Mouse (Mus musculus): ENCODE measurements around the gene Ebp. TPM values are rescaled to one million over a fixed set of nuclear protein-coding genes. Genes with fewer than 3 reads are reported as not detected.

Gene Ebp
- polyA plus RNA-seq, 1 experiment, result 73.1 TPM

- H3K36me3 ChIP-seq (ENCODE audit: control insufficient read depth, insufficient read depth), result peaks cover 65% of the 10 kb centered on the region
- peaks cover 47% of the 10 kb centered on the region for H3K79me2 ChIP-seq (ENCODE audit: control insufficient read depth, insufficient read depth)
- no peak for TF ChIP-seq USF1 (IDR thresholded peaks at IDR 0.05; ENCODE audit: low read depth)
- no peak for TF ChIP-seq FOSL1 (IDR thresholded peaks at IDR 0.05; ENCODE audit: insufficient read depth, low read length, poor library complexity, severe bottlenecking)
- no peak for TF ChIP-seq MYOD1 (IDR thresholded peaks at IDR 0.05; ENCODE audit: control insufficient read depth, insufficient read length, low read depth)
- no peak for TF ChIP-seq MAX (IDR thresholded peaks at IDR 0.05)
- TF ChIP-seq CTCF (IDR thresholded peaks at IDR 0.05; ENCODE audit: control insufficient read depth, insufficient read depth, insufficient read length), result no peak
- TF ChIP-seq CEBPB (IDR thresholded peaks at IDR 0.05; ENCODE audit: low read depth), result no peak
- TF ChIP-seq MYOG (IDR thresholded peaks at IDR 0.05; ENCODE audit: control insufficient read depth, extremely low read depth, insufficient read length), result no peak
- peaks cover 26% of the 10 kb centered on the region for H3K79me3 ChIP-seq (ENCODE audit: low read depth)
- H3K27me3 ChIP-seq (ENCODE audit: control insufficient read depth, insufficient read depth, insufficient read length), result no peaks in the 10 kb centered on the region
- H3ac ChIP-seq (ENCODE audit: control insufficient read depth, insufficient read length, low read depth), result no peak overlapping the region
- peak overlapping the region; percentile 14 for H3K4me3 ChIP-seq (ENCODE audit: insufficient read depth, poor library complexity, severe bottlenecking)
Measured at GRCm38 (mm10) chrX:8142948-8143347, 50.4 kb downstream of the Ebp start.

DNA sequence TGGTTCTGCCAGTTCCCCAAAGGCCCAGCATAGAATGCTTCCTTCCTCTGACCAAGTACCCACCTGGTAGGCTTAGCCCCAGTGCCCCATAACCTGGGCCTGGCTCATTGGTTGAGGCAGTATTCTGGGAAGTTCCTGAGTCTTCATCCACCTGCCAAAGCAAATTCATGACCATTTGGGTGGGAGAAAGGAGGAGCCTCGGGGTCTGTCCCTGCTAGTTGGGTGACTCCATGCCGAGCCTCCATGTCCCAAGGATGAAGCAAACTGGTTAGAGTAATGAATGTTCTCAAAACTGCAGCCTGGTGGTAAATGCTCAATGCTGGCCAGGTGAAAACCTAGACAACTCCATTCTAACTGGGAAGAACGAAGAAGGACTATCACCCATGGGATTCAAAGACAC, 52.3 kb downstream of the Ebp start:
- Histone ChIP-seq H3K79me3 (ENCODE audit: low read depth) (peaks cover 26% of the 10 kb centered on the region), H3K4me3 (ENCODE audit: insufficient read depth, poor library complexity, severe bottlenecking) (no peak overlapping the region), H3ac (ENCODE audit: control insufficient read depth, insufficient read length, low read depth) (no peak overlapping the region), H3K36me3 (ENCODE audit: control insufficient read depth, insufficient read depth) (peaks cover 65% of the 10 kb centered on the region), H3K79me2 (ENCODE audit: control insufficient read depth, insufficient read depth) (peaks cover 47% of the 10 kb centered on the region), H3K27me3 (ENCODE audit: control insufficient read depth, insufficient read depth, insufficient read length) (no peaks in the 10 kb centered on the region)
- no peak for TF ChIP-seq CEBPB (IDR thresholded peaks at IDR 0.05; ENCODE audit: low read depth)
- TF ChIP-seq FOSL1 (IDR thresholded peaks at IDR 0.05; ENCODE audit: insufficient read depth, low read length, poor library complexity, severe bottlenecking), result no peak
- TF ChIP-seq CTCF (IDR thresholded peaks at IDR 0.05; ENCODE audit: control insufficient read depth, insufficient read depth, insufficient read length), result no peak
- no peak for TF ChIP-seq MYOG (IDR thresholded peaks at IDR 0.05; ENCODE audit: control insufficient read depth, extremely low read depth, insufficient read length)
- TF ChIP-seq MYOD1 (IDR thresholded peaks at IDR 0.05; ENCODE audit: control insufficient read depth, insufficient read length, low read depth), result no peak

GRCm38 (mm10) chrX:8140446-8140845, 52.9 kb downstream of the Ebp start:
- TF ChIP-seq CTCF (IDR thresholded peaks at IDR 0.05; ENCODE audit: control insufficient read depth, insufficient read depth, insufficient read length) (no peak), USF1 (IDR thresholded peaks at IDR 0.05; ENCODE audit: low read depth) (no peak), MYOG (IDR thresholded peaks at IDR 0.05; ENCODE audit: control insufficient read depth, extremely low read depth, insufficient read length) (no peak), FOSL1 (IDR thresholded peaks at IDR 0.05; ENCODE audit: insufficient read depth, low read length, poor library complexity, severe bottlenecking) (no peak), MAX (IDR thresholded peaks at IDR 0.05) (no peak), MYOD1 (IDR thresholded peaks at IDR 0.05; ENCODE audit: control insufficient read depth, insufficient read length, low read depth) (no peak), CEBPB (IDR thresholded peaks at IDR 0.05; ENCODE audit: low read depth) (no peak)
- no peak overlapping the region for H3K4me3 ChIP-seq (ENCODE audit: insufficient read depth, poor library complexity, severe bottlenecking)
- H3K79me2 ChIP-seq (ENCODE audit: control insufficient read depth, insufficient read depth), result peaks cover 47% of the 10 kb centered on the region
- H3K79me3 ChIP-seq (ENCODE audit: low read depth), result peaks cover 26% of the 10 kb centered on the region
- peaks cover 65% of the 10 kb centered on the region for H3K36me3 ChIP-seq (ENCODE audit: control insufficient read depth, insufficient read depth)
- no peaks in the 10 kb centered on the region for H3K27me3 ChIP-seq (ENCODE audit: control insufficient read depth, insufficient read depth, insufficient read length)
- H3ac ChIP-seq (ENCODE audit: control insufficient read depth, insufficient read length, low read depth), result no peak overlapping the region

DNA sequence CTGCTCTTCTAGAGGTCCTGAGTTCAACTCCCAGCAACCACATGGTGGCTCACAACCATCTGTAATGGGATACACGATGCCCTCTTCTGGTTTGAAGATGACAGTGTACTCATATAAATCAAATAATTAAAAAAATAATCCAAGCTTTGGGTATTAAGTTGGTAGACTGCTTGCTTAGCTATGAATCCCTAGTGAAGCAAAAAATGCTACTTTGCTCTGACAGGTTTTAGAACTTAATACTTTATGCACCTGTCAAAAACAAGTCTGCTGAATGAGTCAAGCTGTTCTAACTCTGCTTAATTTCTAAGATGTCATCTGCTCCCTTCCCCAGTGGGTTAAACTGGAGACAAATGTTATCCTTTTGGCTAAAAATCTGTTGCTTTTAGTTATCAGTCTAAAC, 53.8 kb downstream of the Ebp start:
- Histone ChIP-seq H3ac (ENCODE audit: control insufficient read depth, insufficient read length, low read depth) (no peak overlapping the region), H3K79me2 (ENCODE audit: control insufficient read depth, insufficient read depth) (peaks cover 40% of the 10 kb centered on the region), H3K79me3 (ENCODE audit: low read depth) (peaks cover 20% of the 10 kb centered on the region), H3K36me3 (ENCODE audit: control insufficient read depth, insufficient read depth) (peaks cover 60% of the 10 kb centered on the region), H3K4me3 (ENCODE audit: insufficient read depth, poor library complexity, severe bottlenecking) (no peak overlapping the region), H3K27me3 (ENCODE audit: control insufficient read depth, insufficient read depth, insufficient read length) (no peaks in the 10 kb centered on the region)
- TF ChIP-seq CTCF (IDR thresholded peaks at IDR 0.05; ENCODE audit: control insufficient read depth, insufficient read depth, insufficient read length) (no peak), MAX (IDR thresholded peaks at IDR 0.05) (no peak), FOSL1 (IDR thresholded peaks at IDR 0.05; ENCODE audit: insufficient read depth, low read length, poor library complexity, severe bottlenecking) (no peak), CEBPB (IDR thresholded peaks at IDR 0.05; ENCODE audit: low read depth) (no peak), MYOD1 (IDR thresholded peaks at IDR 0.05; ENCODE audit: control insufficient read depth, insufficient read length, low read depth) (no peak), MYOG (IDR thresholded peaks at IDR 0.05; ENCODE audit: control insufficient read depth, extremely low read depth, insufficient read length) (no peak), USF1 (IDR thresholded peaks at IDR 0.05; ENCODE audit: low read depth) (no peak)

DNA sequence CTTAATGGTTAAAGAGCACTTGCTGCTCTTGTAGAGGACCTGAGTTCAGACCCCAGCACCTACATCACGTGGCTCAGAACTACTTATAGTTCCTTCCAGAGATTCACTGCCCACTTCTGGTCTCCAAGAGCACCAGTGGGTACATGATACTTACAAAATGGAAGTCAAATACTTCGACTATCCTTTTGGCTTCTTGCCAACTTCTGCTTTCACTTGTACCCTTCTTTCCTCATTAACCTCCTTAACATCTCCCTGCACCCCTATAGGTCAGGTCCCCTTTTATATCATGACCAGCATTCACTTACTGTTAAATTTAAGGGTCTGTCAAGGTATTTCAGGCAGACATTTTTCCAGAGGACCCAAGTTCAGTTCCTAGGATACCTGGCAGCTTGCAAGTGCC, 57.4 kb downstream of the Ebp start:
- H3K4me3 ChIP-seq (ENCODE audit: insufficient read depth, poor library complexity, severe bottlenecking), result no peak overlapping the region
- H3K79me3 ChIP-seq (ENCODE audit: low read depth), result no peaks in the 10 kb centered on the region
- no peak for TF ChIP-seq MAX (IDR thresholded peaks at IDR 0.05)
- no peak overlapping the region for H3ac ChIP-seq (ENCODE audit: control insufficient read depth, insufficient read length, low read depth)
- no peaks in the 10 kb centered on the region for H3K27me3 ChIP-seq (ENCODE audit: control insufficient read depth, insufficient read depth, insufficient read length)
- H3K79me2 ChIP-seq (ENCODE audit: control insufficient read depth, insufficient read depth), result peaks cover 15% of the 10 kb centered on the region
- peaks cover 29% of the 10 kb centered on the region for H3K36me3 ChIP-seq (ENCODE audit: control insufficient read depth, insufficient read depth)

Other genes starting within 250 kb of the Ebp start
- gene Hdac6, start 245.6 kb downstream of the Ebp start, polyA plus RNA-seq (2012; fragmentation: generic; extraction: Trizol), result 19.0 TPM
- gene Gata1, start 215.4 kb downstream of the Ebp start, polyA plus RNA-seq (2012; fragmentation: generic; extraction: Trizol), result 0.02 TPM
- gene Glod5, start 175.0 kb downstream of the Ebp start, polyA plus RNA-seq (2012; fragmentation: generic; extraction: Trizol), result not detected
- gene Suv39h1, start 118.8 kb downstream of the Ebp start, polyA plus RNA-seq (2012; fragmentation: generic; extraction: Trizol), result 106 TPM
- gene Was, start 103.0 kb downstream of the Ebp start, polyA plus RNA-seq (2012; fragmentation: generic; extraction: Trizol), result 0.74 TPM
- 11.1 TPM for gene Wdr13, start 60.6 kb downstream of the Ebp start, polyA plus RNA-seq (2012; fragmentation: generic; extraction: Trizol)
- gene Rbm3, start 47.6 kb downstream of the Ebp start, polyA plus RNA-seq (2012; fragmentation: generic; extraction: Trizol), result 537 TPM
- gene Tbc1d25, start 17.3 kb downstream of the Ebp start, polyA plus RNA-seq (2012; fragmentation: generic; extraction: Trizol), result 9.9 TPM
- gene Porcn, start 13.0 kb upstream of the Ebp start, polyA plus RNA-seq (2012; fragmentation: generic; extraction: Trizol), result 7.6 TPM
- 36.1 TPM for gene Ftsj1, start 58.9 kb upstream of the Ebp start, polyA plus RNA-seq (2012; fragmentation: generic; extraction: Trizol)
- not detected for gene Slc38a5, start 77.6 kb upstream of the Ebp start, polyA plus RNA-seq (2012; fragmentation: generic; extraction: Trizol)
- not detected for gene Ssxb10, start 133.9 kb upstream of the Ebp start, polyA plus RNA-seq (2012; fragmentation: generic; extraction: Trizol)
- not detected for gene Ssxb9, start 173.5 kb upstream of the Ebp start, polyA plus RNA-seq (2012; fragmentation: generic; extraction: Trizol)
- not detected for gene Ssxb1, start 219.8 kb upstream of the Ebp start, polyA plus RNA-seq (2012; fragmentation: generic; extraction: Trizol)

All from C2C12 (cell line).